Mouse (Mus musculus) heart, embryonic 10.5 days (tissue): Measurements from ENCODE around the gene Pyroxd1. TPM values are rescaled to one million over a fixed set of nuclear protein-coding genes. Genes with fewer than 3 reads are reported as not detected.

ENCODE experiments used
- DNase-seq: peaks from one replicate; pipeline ENCODE4 v3.0.0-alpha.2; 2017; ENCODE audit warnings: low spot score
- H3K27ac ChIP-seq: fragments of 300-500 bp; sonication (generic); 2 replicates; pipeline ENCODE4 v1.5.1; 2016; ENCODE audit warnings: mild to moderate bottlenecking
- H3K27me3 ChIP-seq: fragments of 300-500 bp; sonication (generic); 2 replicates; pipeline ENCODE4 v1.6.1; 2016; ENCODE audit warnings: mild to moderate bottlenecking; ENCODE audit not compliant: poor library complexity, insufficient read depth, severe bottlenecking
- H3K36me3 ChIP-seq: fragments of 300-500 bp; sonication (generic); 2 replicates; pipeline ENCODE4 v1.6.1; 2016; ENCODE audit warnings: mild to moderate bottlenecking, moderate library complexity
- H3K4me1 ChIP-seq: fragments of 300-500 bp; sonication (generic); 2 replicates; pipeline ENCODE4 v1.6.1; 2016; ENCODE audit warnings: mild to moderate bottlenecking
- H3K4me3 ChIP-seq: fragments of 300-500 bp; sonication (generic); 2 replicates; pipeline ENCODE4 v1.5.1; 2016; ENCODE audit warnings: mild to moderate bottlenecking, moderate library complexity
- H3K9me3 ChIP-seq: fragments of 300-500 bp; sonication (generic); 2 replicates; pipeline ENCODE4 v1.6.1; 2016; ENCODE audit warnings: mild to moderate bottlenecking, moderate library complexity
- WGBS: fragments of 180-500 bp; shearing (Covaris S2); methylation state at CpG from one replicate; pipeline ENCODE4 v1.1.7; 2016; 5-methylcytosine and 5-hydroxymethylcytosine counted together
- polyA plus RNA-seq: library from polyadenylated mRNA; unstranded; fragments of >200 nt; fragmentation: Nextera tagmentation; extraction: Ambion mirVana; gene quantifications from 2 replicates; pipeline ENCODE4 v1.2.1, GENCODE M21; 2016

The Pyroxd1 gene
- 13.8 and 14.3 TPM in 2 replicates for polyA plus RNA-seq

DNA sequence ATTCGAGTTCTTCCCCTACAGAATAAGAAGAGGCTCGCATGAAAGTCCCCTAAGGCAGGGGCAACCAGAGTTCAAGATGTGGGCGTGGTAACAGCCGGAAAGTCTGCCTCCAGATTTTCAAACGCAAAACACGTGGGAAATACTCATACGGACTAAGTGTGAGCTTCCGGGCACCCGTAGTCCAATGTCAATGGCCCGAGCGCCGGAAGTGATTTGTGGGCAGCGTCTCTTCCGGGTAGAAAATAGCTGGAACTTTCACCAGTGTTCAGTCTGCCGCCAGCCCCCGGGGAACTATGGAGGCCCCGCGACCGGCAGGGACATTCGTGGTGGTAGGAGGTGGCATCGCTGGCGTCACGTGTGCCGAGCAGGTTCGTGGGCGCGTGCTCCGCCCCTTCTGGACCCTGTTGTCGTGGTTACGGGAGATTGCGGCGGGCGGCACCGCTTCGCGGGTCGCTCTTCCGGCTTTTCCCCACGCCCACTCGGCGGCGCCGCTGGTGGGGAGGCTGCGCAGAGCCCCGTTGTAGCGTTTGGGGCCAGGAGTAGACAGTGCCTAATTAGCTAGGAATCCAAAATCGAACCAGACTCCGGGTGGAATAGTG lies at the start of gene Pyroxd1:
Pyroxd1 (plus strand) TSS at position 215 of the 599 bp plus-strand sequence.
- under 1% methylated on average over 48 of the region's 48 CpGs for WGBS
- peak within 1 kb of the TSS; percentile 75 for H3K4me3 ChIP-seq
- peak; percentile 94 for DNase-seq
- H3K4me1 ChIP-seq: peaks cover 5% of the 10 kb centered on the region; the same call in 1 of the 2 replicates
- no peaks in the 10 kb centered on the region for H3K9me3 ChIP-seq
- no peaks in the 10 kb centered on the region for H3K27me3 ChIP-seq
- peaks cover 12% of the 10 kb centered on the region; the same call in 1 of the 2 replicates for H3K36me3 ChIP-seq
- H3K27ac ChIP-seq: peak within 1 kb of the TSS; percentile 90

DNA sequence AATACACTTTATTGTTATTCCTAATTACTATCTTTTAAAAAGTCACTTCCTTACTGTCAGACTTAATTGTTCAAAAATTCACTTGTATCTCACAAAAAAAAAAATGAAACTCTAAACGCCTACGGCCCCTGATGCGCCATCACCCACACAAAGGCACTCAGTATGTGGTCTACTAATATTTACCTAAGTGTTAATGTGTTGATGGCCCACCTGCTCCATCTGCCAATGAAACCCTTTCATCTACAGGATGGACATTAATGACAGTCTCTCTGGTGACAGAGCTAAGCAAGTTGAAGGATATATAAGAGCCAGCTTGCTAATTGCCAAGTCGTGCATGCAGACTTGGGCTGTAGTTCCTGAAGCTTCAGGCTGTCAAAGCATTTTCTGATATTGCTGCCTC lies 47.4 kb upstream of the Pyroxd1 start, which contains the start of gene Iapp:
Iapp (plus strand) TSS at position 326 of the 400 bp plus-strand sequence.
- WGBS: 62% methylated on average over 4 of the region's 4 CpGs
- no peaks in the 10 kb centered on the region for H3K27me3 ChIP-seq
- H3K9me3 ChIP-seq: no peaks in the 10 kb centered on the region

DNA sequence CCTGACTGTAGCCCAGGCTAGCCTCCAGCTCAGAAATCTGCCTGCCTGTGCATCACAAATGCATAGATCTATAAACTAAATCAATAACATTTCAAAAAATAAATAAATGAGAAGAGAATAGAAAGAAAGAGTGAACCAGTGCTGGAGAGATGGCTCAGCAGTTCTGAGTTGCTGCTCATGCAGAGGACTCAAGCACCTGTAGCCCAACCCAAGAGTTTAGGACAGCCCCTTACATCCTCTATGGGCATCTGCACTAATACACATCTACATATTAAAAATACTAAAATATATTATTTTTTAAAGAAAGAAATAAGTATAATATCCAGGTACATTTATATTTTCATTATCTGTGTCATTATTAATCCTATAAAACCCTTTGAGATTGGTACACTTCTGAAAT lies 40.4 kb upstream of the Pyroxd1 start:
- no peak for DNase-seq
- Histone ChIP-seq H3K9me3 (peaks cover 4% of the 10 kb centered on the region), H3K36me3 (no peaks in the 10 kb centered on the region), H3K4me3 (no peak overlapping the region), H3K4me1 (no peaks in the 10 kb centered on the region), H3K27me3 (no peaks in the 10 kb centered on the region), H3K27ac (no peak overlapping the region)

More for the DNA sequence above, 47.4 kb upstream of the Pyroxd1 start, which contains the start of gene Iapp:
- H3K36me3 ChIP-seq: no peaks in the 10 kb centered on the region
- no peak within 1 kb of the TSS for H3K27ac ChIP-seq
- no peak within 1 kb of the TSS for H3K4me3 ChIP-seq
- DNase-seq: no peak
- no peaks in the 10 kb centered on the region for H3K4me1 ChIP-seq

DNA sequence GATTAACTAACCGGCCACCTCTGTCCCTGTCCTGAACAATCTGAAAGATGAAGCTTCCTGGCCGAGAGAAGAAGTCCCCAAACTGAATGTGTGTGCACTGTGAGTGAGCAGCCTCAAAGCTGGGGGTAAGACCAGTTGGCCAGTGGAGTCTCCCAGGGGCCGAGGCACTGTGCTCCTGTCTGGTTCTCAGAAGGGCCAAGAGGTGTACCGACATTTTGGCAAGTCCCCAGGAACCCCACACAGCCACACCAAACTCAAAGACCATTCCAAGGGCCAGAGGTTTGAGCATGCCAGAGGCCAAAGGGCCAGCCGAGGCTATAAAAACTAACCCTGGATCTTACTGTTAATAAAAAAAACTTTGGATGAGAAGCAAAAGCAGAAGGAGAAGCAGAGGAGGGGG lies 31.2 kb upstream of the Pyroxd1 start:
- H3K27me3 ChIP-seq: no peaks in the 10 kb centered on the region
- H3K9me3 ChIP-seq: peaks cover 4% of the 10 kb centered on the region
- DNase-seq: no peak
- no peaks in the 10 kb centered on the region for H3K4me1 ChIP-seq
- no peak overlapping the region for H3K27ac ChIP-seq
- H3K36me3 ChIP-seq: no peaks in the 10 kb centered on the region
- H3K4me3 ChIP-seq: no peak overlapping the region
- 75% methylated on average over 5 of the region's 5 CpGs for WGBS

DNA sequence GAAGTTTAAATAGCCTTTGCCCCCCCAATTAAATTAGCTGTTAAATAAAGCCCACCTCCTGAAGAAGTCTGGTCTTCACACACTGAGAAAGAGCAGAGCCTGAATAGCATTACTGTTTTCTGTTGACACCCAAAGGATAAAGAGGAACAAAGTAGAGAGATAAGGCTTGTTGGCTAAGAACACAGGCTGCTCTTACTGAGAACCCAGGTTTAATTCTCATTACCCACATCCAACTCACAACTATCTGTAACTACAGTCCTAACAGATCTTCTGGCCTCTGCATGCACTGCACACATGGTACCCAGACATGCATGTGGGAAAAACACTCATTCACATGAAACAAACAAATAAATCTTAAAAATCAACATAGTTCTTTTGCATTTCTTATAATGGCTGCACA lies 28.3 kb upstream of the Pyroxd1 start:
- Histone ChIP-seq H3K27ac (no peak overlapping the region), H3K9me3 (no peaks in the 10 kb centered on the region), H3K4me1 (no peaks in the 10 kb centered on the region), H3K27me3 (no peaks in the 10 kb centered on the region), H3K4me3 (no peak overlapping the region), H3K36me3 (no peaks in the 10 kb centered on the region)
- DNase-seq: no peak

DNA sequence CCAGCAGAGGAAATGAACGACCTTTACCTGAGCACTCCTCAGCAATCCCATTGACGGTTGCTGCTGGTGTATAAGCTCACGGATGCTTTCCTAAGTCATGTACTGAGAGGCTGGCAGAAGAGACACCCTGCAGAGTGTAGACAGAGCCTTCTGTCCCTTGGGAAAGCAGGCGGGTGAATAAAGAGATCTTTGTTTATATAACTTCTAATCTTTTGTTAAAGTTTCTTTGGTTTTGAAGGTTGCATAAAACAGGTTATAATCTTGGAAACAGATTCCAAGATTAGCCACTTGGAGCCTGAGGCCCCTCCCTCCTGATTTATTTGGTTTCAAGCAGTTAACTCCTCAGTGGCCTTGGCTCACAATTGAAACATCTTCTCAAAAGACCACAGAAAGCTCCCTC lies 22.6 kb upstream of the Pyroxd1 start, which contains the start of gene Slco1a5:
Slco1a5 (minus strand) TSS at position 101 of the 400 bp plus-strand sequence.
- WGBS: 33% methylated on average over 4 of the region's 4 CpGs

DNA sequence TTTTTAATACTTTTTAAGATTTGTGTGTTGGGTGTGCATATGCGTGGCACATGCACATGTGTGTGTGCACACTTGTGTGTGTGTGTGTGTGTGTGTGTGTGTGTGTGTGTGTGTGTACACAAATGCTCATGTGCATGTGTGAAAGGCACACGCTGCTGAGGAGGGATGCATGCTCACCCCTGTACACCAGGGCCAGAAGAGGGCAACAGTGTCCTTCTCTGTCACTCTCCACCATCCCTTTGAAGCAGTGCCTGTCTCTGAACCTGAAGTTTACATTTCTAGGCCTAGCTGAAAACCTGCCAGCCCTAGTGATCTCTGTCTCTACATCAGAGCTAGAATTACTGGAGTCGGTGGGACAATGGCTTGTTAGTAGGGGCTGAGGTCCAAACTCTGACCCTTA lies 18.9 kb upstream of the Pyroxd1 start:
- no peak overlapping the region for H3K27ac ChIP-seq
- WGBS: 70% methylated on average over 3 of the region's 3 CpGs
- no peaks in the 10 kb centered on the region for H3K9me3 ChIP-seq

More for the DNA sequence above, 22.6 kb upstream of the Pyroxd1 start, which contains the start of gene Slco1a5:
- Histone ChIP-seq H3K9me3 (no peaks in the 10 kb centered on the region), H3K36me3 (no peaks in the 10 kb centered on the region), H3K27me3 (no peaks in the 10 kb centered on the region), H3K4me3 (no peak within 1 kb of the TSS), H3K4me1 (no peaks in the 10 kb centered on the region), H3K27ac (no peak within 1 kb of the TSS)
- DNase-seq: no peak

DNA sequence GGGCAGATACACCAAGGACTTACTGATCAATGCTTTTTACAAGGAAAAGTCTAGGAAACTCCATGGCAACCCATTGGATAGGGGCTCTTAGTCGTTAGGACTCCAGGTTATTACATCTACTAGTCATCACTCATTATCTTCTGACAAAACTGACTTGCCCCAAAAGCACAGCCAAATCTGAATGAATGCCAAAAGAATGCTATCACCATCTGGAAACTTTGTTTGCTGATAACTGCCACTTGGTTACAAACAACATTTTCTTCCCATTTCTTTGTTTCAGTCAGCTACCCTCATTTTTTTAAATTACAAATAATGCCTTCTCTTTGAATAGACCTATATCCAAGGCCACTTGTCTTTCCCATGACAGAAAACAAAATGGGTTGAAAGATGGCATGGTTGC lies 16.3 kb upstream of the Pyroxd1 start:
- H3K27ac ChIP-seq: no peak overlapping the region
- H3K36me3 ChIP-seq: no peaks in the 10 kb centered on the region
- no peak overlapping the region for H3K4me3 ChIP-seq
- H3K27me3 ChIP-seq: no peaks in the 10 kb centered on the region
- DNase-seq: no peak
- H3K4me1 ChIP-seq: no peaks in the 10 kb centered on the region
- H3K9me3 ChIP-seq: no peaks in the 10 kb centered on the region
- 70% methylated on average over 1 of the region's 1 CpGs for WGBS

More for the DNA sequence above, 18.9 kb upstream of the Pyroxd1 start:
- Histone ChIP-seq H3K4me3 (no peak overlapping the region), H3K27me3 (no peaks in the 10 kb centered on the region), H3K4me1 (no peaks in the 10 kb centered on the region), H3K36me3 (no peaks in the 10 kb centered on the region)
- DNase-seq: no peak

DNA sequence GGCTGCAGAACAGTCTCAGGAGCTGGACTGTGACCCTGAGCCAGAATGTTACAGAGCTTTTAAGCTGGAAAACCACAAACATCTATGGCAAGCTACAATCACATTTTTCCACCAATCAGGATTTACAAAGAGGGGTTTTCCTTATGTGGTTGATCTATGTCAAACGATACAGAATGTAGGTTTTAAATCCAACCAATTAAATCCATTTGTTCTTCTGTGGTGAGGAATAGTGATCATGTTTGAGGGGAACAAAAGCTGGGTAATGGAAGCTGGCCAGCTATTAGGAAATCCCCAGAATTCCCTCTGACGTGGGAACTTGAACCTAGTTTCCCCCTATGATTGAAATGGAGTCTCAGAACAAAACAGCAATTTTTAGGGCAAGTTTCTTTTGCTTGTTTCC lies 6.5 kb upstream of the Pyroxd1 start:
- H3K9me3 ChIP-seq: no peaks in the 10 kb centered on the region

DNA sequence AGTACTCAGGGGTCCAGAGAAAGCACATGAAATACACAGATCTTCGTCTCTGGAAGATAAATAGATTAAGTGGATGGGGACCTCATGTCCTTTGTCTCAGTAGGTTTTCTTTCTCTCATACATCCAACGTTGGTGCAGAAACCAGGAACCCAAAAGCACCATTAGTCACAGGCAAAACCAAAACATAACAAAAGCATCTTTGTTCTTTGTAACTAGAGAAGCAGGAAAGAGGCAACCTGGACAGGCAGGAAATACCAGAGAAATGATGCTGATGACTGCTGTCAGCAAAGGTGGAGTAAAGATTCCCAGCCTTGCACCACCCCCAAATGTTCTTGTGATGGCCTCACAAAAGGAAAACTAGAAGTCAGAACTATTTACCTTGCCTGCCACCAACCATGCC lies 5.9 kb upstream of the Pyroxd1 start:
- Histone ChIP-seq H3K4me1 (no peaks in the 10 kb centered on the region), H3K27me3 (no peaks in the 10 kb centered on the region), H3K27ac (no peak overlapping the region), H3K36me3 (no peaks in the 10 kb centered on the region), H3K4me3 (no peak overlapping the region), H3K9me3 (no peaks in the 10 kb centered on the region)
- WGBS: 48% methylated on average over 2 of the region's 2 CpGs
- no peak for DNase-seq

More for the DNA sequence above, 6.5 kb upstream of the Pyroxd1 start:
- Histone ChIP-seq H3K4me3 (no peak overlapping the region), H3K4me1 (no peaks in the 10 kb centered on the region), H3K36me3 (no peaks in the 10 kb centered on the region), H3K27me3 (no peaks in the 10 kb centered on the region), H3K27ac (no peak overlapping the region)
- WGBS: 72% methylated on average over 2 of the region's 2 CpGs
- no peak for DNase-seq

DNA sequence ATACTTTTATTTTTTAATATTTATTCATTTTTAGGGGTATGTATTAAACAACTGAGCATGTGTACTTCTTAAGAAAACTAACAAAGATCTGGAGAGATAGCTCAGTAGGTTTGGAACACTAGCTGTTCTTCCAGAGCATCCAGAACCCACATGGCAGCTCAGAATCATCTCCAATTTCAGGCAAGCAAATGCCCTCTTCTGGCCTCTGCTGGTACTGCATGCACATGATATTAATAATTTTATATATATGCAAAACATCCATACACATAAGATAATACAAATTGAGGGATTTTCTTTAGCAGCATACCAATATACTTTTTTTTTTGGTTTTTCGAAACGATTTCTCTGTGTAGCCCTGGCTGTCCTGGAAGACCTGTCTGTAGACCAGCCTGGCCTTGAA lies 1.9 kb upstream of the Pyroxd1 start:
- WGBS: 61% methylated on average over 2 of the region's 2 CpGs
- no peak for DNase-seq
- Histone ChIP-seq H3K27me3 (no peaks in the 10 kb centered on the region), H3K4me3 (no peak overlapping the region), H3K9me3 (no peaks in the 10 kb centered on the region), H3K27ac (no peak overlapping the region), H3K4me1 (peaks cover 5% of the 10 kb centered on the region; the same call in 1 of the 2 replicates), H3K36me3 (0 out of 2 replicates have a peak, but pooled peaks cover under 1% of the 10 kb centered on the region)

DNA sequence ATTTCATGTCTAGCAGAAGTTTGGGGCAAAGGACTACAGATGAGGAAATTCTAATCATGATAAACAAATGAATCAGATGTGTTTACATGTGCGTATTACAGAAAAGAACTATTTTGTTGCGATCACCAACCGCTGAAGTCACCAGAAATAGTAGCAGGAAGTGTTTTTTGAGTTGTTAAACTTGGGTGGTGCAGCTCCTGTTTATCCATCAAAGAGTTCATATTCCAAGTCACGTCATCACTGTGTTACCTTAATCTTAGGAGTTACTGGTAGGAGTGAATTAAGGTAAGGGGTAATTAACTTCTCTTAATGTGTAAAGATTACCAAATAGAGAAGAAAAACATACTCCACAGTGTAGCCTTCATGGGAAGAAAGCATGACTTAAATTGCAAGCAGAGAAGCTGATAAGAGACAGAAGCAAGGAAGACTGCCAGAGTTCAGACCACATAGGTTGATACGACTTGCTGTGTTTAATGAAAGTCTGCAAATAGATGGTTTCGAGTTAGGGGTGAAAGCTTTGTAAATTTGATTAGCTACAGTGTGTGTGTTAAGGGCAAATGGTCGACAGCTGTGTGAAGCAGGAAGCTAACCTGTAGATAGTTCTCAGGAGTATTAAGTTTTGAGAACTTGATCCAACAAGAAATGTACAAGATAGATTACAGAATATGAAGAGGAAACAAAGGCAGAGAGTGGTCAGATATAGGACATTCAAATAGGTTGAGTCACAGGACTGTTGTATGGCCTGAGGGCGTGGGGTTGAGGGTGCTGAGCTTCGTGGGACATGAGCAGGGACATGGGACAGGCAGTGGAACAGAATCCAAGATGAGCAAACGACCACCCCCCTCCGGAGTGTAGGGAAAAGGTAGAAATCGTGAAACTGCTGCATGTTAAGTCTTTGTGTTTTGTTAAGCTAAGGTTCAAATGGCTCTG lies 992 bp downstream of the Pyroxd1 start:
- no peaks in the 10 kb centered on the region for H3K9me3 ChIP-seq
- 55% methylated on average over 12 of the region's 12 CpGs for WGBS
- DNase-seq: peak; percentile 48
- H3K27ac ChIP-seq: peak overlapping the region; percentile 90
- peak overlapping the region; percentile 75 for H3K4me3 ChIP-seq
- H3K4me1 ChIP-seq: peaks cover 5% of the 10 kb centered on the region; the same call in 1 of the 2 replicates
- no peaks in the 10 kb centered on the region for H3K27me3 ChIP-seq
- peaks cover 19% of the 10 kb centered on the region for H3K36me3 ChIP-seq
